Mouse (Mus musculus) layer of hippocampus, adult 18-20 months (tissue): ENCODE results near the gene Sh2d3c. TPM values are rescaled to one million over a fixed set of nuclear protein-coding genes. Genes with fewer than 3 reads are reported as not detected.

Experiments used
- DNase-seq, 2 experiments: peaks; one replicate each; pipeline ENCODE4 v3.0.0; 2022; ENCODE audit warnings: low spot score in 2 of 2
- total RNA-seq, 2 experiments: library from RNA; stranded (reverse); gene quantifications; 2 replicates each; pipeline ENCODE4 v1.2.3; 2021

Gene Sh2d3c
- total RNA-seq, 2 experiments from 2014 or later = 16.6 to 19.4 TPM

DNA sequence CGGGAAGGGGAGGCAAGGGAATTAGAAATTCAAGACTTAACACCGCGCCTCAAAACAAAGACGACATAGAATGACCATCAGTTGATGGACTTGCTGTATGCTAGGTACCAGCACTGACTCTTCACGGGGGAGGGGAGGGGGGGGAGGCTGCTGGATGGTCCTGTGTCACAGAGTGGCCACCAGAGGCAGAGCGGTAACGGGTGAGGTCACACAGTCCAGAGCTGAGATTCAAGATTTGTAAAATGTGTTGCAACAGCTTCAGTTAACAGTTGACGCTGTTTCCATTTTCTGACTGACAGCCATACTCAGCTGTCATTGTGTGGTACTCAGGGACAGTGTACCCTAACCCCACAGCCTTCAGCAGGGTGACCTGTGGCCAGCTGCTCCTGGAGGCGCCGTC lies 31.3 kb downstream of the Sh2d3c start:
- no peak for DNase-seq

DNA sequence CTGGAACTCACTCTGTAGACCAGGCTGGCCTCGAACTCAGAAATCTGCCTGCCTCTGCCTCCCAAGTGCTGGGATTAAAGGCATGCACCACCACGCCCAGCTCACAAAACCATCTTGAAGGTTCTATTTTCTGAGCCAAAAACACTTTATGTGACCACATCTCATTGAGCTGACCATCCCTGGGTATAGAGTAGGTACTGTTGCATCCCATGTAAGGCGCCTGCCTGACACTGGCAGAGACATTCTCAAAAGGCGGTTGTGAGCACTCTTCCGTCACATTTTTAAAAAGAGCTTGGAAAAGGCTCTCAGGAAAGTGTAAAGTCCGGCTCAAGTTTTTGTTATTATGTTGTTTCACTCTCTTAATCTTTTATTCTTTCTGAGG lies 35.8 kb downstream of the Sh2d3c start:
- DNase-seq = no peak

DNA sequence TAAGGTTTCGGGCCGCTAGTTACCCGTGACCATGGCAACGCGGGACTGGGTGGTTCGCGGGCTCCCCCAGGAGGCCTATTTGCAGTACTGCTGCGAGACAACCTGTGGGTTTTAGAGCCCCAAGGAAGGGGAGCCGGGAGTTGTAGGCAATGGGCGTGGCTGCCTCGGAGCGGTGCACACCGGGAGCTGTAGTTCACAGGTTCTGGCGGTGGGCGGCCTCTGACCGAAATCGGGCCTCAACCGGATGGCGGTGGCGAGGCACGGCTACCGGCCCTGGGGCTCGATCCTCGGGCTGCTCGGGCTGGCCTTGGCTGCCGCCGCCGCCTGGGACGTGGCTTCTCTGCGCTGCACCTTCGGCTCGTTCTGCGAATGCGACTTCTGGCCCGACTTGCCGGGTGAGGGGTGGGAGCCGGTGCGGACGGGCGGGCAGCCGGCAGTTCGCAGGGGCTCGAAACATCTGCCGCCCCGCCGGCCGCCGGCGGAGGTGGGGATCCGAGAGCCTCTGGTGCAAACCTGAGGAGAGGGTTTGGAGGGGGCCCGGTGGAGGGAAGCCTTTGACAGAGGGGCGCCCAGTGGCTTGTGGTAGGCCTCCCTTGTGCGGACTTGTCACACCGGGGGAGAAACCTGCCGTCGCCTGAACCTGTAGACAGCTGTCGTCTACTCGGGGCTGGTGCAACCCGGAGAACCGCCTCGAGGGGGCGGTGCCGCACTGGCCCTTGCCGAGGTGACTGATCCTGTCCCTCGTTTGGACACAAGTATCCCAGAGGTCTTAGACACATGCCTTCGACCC lies 36.4 kb downstream of the Sh2d3c start, which contains the start of gene Tor2a:
Gene Tor2a, plus strand, starts transcription at position 179 of the 790 bp plus-strand sequence.
- DNase-seq = peak; percentile 96 to 98

DNA sequence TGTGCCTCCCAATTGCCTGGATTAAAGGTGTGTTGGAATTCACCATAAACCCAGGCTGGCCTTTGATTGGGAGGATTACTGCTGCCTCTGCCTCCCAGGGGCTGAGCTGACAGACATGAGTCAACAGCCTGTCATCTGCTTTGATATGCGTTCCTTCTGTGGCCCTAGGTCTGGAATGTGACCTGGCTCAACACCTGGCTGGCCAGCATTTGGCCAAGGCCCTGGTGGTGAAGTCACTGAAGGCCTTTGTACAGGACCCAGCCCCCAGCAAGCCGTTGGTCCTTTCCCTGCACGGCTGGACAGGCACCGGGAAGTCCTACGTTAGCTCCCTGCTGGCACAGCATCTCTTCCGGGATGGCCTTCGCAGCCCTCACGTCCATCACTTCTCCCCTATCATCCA lies 37.6 kb downstream of the Sh2d3c start:
- DNase-seq = no peak

DNA sequence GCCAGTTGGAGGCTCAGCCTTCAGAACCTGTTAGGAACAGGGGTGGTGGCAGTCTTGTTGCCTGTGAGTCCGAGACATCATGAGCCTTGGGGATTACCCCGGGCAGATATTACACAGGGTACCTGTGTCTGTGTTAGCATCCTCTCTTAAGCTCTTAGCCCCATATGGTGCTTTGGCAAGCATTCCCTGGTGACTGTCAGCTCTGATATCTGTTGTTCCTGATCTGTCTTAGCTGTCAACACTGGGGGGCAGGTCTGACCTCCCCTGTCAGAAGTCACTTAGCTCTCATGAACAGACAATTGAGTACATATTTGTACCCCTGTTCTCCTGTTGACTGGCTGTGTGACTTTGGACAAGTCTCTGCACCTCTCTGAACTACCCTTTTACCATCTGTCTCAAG lies 38.1 kb downstream of the Sh2d3c start:
- peak in 1 of 2 experiments; percentile 28 for DNase-seq

DNA sequence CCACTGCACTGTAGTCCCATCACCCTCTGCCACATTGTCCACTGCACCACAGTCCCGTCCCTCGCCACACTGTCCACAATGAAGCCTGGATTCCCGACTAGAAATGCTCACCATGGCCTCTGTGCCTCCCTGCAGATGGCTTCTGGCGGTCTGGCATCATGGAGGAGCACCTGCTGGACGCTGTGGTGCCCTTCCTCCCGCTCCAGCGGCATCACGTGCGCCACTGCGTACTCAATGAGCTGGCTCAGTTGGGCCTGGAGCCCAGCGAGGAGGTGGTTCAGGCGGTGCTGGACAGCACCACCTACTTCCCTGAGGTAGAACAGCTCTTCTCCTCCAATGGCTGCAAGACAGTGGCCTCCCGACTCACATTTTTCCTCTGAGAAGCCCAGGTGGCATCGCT lies 40.5 kb downstream of the Sh2d3c start:
- DNase-seq = no peak

DNA sequence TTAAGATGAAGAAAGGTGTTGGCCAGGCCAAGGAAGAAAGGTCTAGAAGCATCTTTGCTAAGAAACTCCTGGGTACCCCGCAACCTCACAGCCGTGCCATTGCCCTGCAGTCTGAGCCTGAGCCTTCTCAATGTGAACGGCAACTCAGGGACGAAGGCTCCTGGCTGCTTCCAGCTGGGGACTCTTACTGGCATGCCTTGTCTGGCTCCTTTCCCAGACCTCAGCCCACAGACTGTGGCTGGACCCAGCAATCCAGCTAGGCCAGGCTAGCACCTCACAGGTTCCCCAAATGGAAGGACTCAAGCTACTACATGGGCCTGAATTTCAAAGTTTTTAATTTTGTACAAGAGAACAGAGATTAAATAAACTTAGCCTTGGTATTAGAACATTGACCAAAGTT lies 41.0 kb downstream of the Sh2d3c start:
- no peak for DNase-seq

DNA sequence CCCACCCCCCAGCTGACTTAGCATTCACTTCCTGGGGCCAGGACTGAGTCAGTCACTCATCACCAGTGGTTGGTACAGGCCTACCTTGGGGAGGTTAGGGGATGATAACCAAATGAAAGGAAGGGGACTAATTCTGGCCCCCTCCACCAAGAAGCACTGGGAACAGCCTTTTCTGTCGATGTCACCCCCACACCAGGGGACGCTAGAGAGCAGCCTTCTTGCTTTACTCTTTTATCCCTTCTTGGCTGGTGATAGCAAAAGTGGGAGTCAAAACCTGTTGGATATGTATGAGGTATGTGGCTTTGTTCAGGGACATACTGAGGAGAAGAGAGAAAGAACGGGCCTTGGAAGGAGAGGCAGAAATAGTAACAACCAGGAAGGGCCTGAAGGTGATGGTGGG lies 42.5 kb downstream of the Sh2d3c start:
- no peak for DNase-seq

DNA sequence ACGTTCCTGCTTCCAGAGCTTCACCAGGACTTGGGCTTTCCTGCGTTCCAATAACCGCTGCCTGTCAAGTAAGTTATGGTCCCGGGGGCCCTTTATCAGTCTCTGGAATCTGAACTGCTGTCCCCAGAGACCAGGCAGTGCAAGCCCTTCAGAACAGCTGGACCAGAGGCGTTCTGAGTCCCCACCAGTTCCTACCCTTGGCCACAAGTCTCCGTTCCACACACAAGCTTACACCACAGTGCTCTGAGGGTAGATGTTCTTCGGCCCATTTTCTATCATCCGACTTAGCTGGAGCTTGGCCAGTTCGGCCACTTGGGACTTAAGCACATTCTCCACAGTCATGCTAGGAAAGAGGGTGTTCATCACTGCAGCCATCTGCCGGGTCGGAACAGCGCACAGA lies 46.4 kb downstream of the Sh2d3c start:
- no peak for DNase-seq

DNA sequence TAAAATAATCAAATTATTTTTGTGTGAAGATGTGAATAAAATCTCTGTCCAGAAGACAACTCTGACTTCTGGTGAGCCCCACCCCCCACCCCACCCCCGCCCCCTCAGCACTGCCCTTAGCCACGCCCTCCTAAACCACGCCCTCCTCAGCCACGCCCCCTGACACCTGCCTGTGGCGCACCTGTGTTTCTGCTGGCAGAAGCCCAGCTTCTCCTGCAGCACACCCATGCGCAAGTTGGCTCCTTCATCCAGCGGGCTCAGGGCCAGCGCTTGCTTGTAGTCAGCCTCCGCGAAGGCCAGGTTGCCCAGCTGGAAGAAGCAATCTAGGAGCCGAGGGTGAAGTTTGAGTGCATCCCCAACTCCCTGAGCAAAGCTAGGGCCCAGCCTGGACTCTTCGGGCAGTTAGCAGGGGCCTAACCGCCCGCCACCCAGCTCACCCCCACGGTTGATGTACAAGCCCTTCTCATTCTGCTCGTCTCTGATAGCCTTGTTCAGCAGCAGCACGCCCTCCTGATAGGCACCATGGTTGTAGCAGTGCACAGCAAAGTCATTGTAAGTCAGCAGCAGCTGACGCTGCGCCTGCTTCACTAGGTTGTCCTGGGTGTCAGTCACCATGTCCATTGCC lies 47.9 kb downstream of the Sh2d3c start:
- no peak for DNase-seq

DNA sequence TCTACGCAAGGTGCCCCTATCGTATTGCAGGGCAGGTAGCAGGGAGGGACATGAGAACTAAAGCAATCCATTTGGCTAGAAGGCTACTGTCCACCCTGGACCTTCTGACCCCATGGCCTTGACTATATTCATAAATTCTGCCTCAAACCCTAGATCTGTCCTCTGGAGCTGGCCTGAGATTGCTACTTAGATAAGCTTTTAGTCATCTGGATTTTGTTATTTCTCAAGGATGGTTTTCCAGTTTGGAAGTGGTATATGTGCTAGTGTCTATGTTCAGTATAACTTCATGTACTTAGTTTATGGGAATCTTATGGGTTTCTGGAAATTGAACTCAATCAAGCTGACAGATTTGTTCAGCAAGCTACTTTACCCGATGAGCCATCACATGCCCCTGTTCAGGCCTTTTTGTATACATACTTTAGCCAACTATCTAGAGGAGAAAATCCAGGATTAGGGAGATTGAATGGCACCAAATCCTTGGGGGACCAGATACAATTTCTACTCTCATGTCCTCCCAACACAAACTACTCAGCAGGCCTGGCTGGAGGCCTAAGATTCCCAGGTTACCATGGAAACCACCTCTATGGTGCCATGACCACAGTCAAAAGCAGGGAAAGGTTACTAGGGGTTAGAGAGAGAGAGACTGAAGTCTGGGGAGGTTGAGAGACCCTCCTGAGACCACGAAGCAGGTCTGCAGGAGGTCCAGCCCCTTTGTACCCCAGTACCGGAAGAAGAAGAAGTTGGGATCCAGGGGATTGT lies 48.7 kb downstream of the Sh2d3c start:
- no peak for DNase-seq

DNA sequence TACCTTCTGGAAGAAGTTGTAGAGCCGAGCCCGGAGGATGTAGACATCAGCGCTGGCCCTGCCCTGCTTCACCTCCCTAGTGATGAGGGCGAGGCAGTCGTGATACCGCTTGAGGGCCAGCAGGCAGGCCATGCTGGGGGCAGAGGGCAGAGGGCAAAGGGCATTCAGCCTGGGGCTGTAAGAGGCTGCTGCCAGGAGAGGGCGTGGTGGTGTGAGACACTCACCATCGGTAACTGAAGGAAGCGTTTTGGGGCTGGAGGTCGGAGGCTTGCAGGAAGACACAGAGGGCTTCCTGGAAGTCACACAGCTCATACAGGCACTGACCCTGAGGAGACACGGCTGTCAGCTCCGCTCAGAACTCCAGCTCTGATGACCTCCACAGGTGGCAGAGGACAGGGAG lies 51.0 kb downstream of the Sh2d3c start:
- DNase-seq = no peak

DNA sequence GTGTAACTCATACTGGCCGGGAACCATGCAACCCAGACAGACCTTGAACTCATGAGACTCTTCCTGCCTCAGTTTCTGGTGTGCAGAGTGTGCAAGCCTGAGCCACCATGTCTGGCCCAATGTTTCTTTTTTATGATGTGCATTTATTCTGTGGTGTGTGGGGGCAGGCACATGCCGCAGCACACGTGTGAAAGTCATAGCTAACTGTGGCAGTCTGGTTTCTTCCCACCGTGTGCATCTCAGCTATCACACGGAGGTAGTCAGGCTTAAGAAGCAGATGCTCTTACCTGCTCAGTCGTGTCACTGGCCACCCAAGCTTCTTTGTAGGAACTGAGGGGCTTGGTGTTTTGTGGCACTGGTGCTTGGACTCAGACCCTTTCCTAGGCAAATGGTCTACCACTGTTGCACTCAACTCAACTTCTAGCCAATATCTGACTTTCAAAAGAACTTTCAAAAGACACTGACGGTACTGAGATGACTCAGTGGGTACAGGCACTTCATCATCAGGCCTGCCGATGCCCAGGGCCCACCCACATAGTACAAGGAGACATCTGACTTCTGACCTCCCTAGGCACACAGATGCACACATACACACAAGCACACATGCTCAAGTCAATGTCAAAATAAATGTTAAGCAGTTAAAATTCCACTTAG lies 51.9 kb downstream of the Sh2d3c start:
- DNase-seq = no peak

DNA sequence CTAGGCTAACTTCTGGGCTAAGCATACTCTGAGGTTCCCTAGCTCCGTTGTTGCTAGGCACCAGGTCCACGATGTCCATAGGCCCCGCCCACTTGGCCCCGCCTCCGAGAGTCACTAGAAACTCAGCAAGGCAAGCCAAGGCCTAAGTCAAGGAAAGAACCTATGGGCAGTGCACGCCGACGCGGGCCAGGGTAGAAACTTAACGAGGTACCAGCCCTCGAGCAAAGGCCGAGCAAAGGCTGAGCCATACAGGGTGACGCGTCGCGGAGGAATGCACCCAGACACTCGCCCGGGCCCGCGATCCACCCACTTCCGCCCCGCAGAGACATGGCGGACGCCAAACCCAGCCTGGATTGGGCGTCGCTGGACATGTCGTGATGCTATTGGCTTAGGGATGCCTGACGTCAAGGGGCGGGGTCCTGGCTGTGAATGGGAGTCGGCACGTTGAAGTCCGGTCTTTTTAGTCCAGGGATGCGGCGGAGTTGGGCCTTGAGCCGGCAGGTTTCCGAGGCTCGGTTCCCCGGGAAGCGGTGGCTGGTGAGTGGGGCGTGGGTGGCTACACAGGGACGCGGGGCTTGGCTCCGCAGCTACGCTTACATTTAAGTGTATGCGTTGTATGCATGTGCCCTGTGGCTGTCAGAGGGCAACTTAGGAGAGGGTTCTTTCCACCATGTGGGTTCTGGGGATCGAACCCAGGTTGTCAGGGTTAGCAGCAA lies 54.7 kb downstream of the Sh2d3c start, which contains the start of the genes Ttc16 and Ptrh1:
Gene Ttc16, minus strand, starts transcription at position 275 of the 716 bp plus-strand sequence.
Gene Ptrh1, plus strand, starts transcription at position 428 of the 716 bp plus-strand sequence.
- peak; percentile 96 to 98 for DNase-seq

DNA sequence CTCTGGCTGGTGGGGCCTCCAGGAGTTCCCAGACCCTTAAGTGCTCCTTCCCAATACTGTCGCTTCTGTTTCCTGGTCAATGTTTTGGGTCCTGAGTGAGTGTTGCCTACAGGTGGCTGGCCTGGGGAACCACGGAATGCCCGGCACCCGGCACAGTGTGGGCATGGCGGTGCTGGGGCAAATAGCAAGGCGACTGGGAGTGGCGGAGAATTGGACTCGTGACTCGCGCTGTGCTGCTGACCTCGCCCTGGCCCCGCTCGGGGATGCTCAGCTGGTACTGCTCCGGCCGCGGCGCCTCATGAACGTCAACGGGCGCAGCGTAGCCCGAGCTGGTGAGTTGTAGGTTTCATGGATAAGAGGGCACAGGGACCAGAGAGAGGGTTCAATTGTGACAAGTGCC lies 55.3 kb downstream of the Sh2d3c start:
- DNase-seq = no peak

DNA sequence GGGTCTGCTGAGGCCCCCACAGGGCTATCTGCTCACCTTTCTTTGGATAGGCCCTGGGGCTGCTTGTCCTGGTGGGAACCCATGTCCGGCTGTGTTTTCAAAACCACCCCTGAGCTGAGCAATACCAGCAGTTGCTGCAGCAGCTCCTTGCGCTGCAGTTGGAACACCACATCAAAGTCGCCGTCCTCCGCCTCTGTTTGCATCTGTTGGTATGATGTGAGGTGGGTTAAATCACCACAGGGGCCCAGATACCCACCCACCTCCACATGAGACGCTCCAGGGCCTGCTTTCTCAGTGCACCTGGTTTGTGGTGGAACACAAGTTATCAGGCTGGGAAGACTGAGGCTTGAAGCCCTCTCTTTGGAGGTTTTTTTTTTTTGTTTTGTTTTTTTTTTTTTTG lies 57.2 kb downstream of the Sh2d3c start:
- DNase-seq = no peak

DNA sequence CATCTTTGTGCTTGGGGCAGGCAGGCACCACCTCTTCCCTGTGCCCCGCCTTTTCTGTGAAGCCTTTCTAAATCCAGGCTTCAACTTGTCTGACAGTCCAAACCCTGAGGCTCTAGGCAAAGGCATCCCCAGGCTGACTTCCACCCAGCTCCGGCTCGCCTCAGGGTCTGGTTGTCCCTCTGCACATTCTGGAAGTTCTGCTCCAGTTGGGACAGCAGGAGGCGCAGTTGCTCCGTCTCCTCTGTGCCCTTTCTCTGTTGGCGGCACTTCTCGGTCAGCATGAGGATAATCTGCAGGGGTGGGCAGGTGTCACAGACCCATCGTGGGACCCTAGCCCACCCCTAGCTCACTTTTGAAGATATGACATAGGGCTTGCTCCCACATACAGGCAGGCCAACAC lies 58.3 kb downstream of the Sh2d3c start:
- DNase-seq = peak; percentile 37 to 67

DNA sequence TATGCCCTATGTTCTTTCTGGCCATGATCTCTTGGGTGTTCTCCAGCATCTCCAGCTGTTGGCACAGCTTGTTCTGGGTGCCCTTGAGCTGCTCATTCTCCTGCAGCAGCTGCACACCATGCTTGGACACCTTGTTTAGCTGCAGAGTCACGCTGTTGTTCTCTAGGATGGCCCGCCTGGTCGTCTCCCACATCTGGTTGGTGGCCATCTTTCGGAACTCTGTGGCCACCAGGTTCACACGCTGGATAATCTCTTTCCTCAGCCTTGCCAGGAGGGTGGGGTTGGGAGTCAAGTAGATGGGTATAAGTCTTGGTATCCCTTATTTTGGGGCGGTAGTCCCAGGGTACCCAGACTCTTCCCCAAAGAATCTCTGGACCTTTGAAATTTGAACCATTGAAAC lies 58.9 kb downstream of the Sh2d3c start:
- DNase-seq = no peak

DNA sequence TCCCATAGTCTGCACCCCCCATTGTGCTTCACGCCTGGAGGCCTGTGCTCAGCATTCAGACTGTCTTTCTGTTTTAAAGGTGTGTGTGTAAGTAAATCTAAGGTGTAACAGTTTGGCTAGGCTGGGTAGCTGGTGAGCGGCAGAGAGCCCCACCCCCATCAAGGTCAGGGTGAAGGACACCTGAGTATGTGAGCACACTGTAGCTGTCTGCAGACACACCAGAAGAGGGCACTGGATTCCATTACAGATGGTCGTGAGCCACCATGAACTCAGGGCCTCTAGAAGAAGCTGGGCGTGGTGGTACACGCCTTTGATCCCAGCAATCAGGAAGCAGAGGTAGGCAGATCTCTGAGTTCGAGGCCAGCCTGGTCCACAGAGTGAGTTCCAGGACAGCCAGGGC lies 60.9 kb downstream of the Sh2d3c start:
- no peak for DNase-seq

DNA sequence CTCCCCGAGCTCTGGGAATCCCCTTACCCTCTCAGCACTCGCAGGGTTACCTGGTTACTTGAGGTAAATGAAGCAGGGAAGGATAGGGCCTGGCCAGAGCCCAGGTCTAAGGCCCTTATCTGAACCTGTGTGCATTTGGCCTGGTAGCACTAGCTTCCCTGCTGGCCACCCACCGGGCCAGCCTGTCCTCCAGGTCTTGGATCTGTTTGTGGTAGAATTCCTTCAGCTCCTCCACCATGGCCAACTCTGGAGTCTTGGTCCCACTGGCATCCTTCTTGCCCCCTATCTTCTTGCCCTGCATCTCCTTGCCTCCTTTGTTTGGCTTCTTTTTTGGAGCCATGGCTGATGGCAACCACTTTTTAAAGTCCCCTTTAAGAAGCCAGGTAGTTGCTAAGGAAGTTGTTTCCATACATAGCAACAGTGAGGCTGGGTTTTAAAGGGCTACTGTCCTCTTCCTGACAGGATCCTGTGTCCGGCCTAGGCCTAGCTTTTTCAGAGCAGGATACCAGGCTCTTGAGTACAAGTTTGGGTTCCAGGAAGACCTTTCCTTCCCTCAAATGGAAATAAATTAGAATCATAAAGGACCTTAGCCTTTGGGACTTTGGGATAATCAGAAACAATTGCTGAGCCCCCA lies 63.3 kb downstream of the Sh2d3c start, which contains the start of gene Cfap157:
Gene Cfap157, minus strand, starts transcription at position 381 of the 634 bp plus-strand sequence.
- DNase-seq = no peak
